Mouse (Mus musculus): ENCODE results near the gene Dnajc25.

DNA sequence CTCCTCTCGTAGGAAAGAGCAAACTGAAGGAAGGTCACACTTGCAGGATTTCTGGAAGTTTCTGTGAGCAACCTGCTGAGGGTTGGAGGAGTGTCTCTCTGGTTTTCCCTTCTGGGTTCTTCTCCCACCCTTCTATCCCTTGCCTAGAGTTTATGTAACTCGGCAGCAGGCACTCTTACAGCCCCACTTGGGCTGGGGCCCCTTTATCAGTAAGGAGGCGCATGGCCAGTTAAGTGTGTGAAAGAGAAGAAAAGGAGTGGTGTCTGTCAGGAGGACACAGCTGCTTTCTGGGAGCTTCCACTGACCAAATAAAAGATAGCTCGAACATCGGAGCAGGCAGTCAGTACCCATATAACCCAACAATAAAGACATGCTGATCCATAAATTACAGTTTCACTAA, 2.7 kb upstream of the Dnajc25 start:
- TF ChIP-seq CTCF (IDR thresholded peaks at IDR 0.05; ENCODE audit: low read depth) (no peak), EP300 (IDR thresholded peaks at IDR 0.05; ENCODE audit: low read depth) (no peak)
